Mouse (Mus musculus) CH12.LX (cell line): ENCODE results near the gene Tmem38b. TPM values are rescaled to one million over a fixed set of nuclear protein-coding genes. Genes with fewer than 3 reads are reported as not detected.

ENCODE experiments used
- DNase-seq: peaks from one replicate; pipeline ENCODE4 v3.0.0-alpha.2; 2013; ENCODE audit errors: extremely low read depth
- H3K27ac ChIP-seq: 2 replicates; pipeline ENCODE4 v1.5.1; 2012; ENCODE audit warnings: low read depth, mild to moderate bottlenecking, control low read depth, moderate library complexity; ENCODE audit not compliant: insufficient read depth
- H3K27me3 ChIP-seq: replicated peaks from 2 replicates; pipeline ENCODE3; 2012; ENCODE audit warnings: inconsistent platforms
- H3K36me3 ChIP-seq, 2 experiments: replicated peaks in 1 of 2; 2 replicates each; pipeline versions ENCODE3 to v1.6.1; 2012; ENCODE audit warnings: inconsistent platforms in 1 of 2, low read length in 1 of 2, mild to moderate bottlenecking in 1 of 2, mixed read lengths in 1 of 2, moderate library complexity in 1 of 2; ENCODE audit not compliant: control insufficient read depth in 1 of 2, insufficient read depth in 1 of 2
- H3K4me1 ChIP-seq, 2 experiments: 2 replicates each; pipeline ENCODE4 v1.6.1; 2012; ENCODE audit warnings: inconsistent platforms in 1 of 2, moderate library complexity in 1 of 2; ENCODE audit not compliant: insufficient read depth in 2 of 2, control insufficient read depth in 1 of 2
- H3K4me2 ChIP-seq: 2 replicates; pipeline ENCODE4 v1.6.1; 2012; ENCODE audit warnings: low read depth, mild to moderate bottlenecking, control low read depth; ENCODE audit not compliant: poor library complexity, insufficient read depth, severe bottlenecking
- H3K4me3 ChIP-seq, 3 experiments: fragments of 150-350 bp in 1 of 3; sonication (generic) in 1 of 3; replicated peaks in 1 of 3; 2 replicates each; pipeline versions ENCODE3 to v1.5.1; 2011 to 2012; ENCODE audit warnings: low read depth in 2 of 3, low read length in 2 of 3, mild to moderate bottlenecking in 2 of 3, moderate library complexity in 2 of 3, control low read depth in 1 of 3, improper control_type of control experiment in 1 of 3, inconsistent platforms in 1 of 3, mixed read lengths in 1 of 3; ENCODE audit not compliant: poor library complexity in 1 of 3
- H3K79me2 ChIP-seq: replicated peaks from 2 replicates; pipeline ENCODE4 v1.6.1; 2012; ENCODE audit warnings: mild to moderate bottlenecking, moderate library complexity; ENCODE audit not compliant: control insufficient read depth, poor library complexity, insufficient read depth, severe bottlenecking; ENCODE audit errors: extremely low read depth
- H3K9ac ChIP-seq: 2 replicates; pipeline ENCODE4 v1.6.1; 2012; ENCODE audit warnings: low read depth, mild to moderate bottlenecking, control low read depth, moderate library complexity; ENCODE audit not compliant: insufficient read depth
- H3K9me3 ChIP-seq: replicated peaks from 2 replicates; pipeline ENCODE3; 2012; ENCODE audit warnings: low read length, inconsistent platforms, mixed read lengths
- CHD1 ChIP-seq: IDR thresholded peaks from 2 replicates; pipeline ENCODE4 v1.6.1; 2012; ENCODE audit warnings: low read depth, low read length, improper control_type of control experiment, inconsistent platforms
- CHD2 ChIP-seq: IDR thresholded peaks from 2 replicates; pipeline ENCODE4 v1.6.1; 2011; ENCODE audit warnings: low read length, improper control_type of control experiment
- CTCF ChIP-seq, 2 experiments: IDR thresholded peaks in 1 of 2; conservative IDR thresholded peaks in 1 of 2; 2 replicates each; pipeline ENCODE4 v1.5.1; 2011 to 2012; ENCODE audit warnings: low read depth in 2 of 2, low read length in 2 of 2, improper control_type of control experiment in 1 of 2, inconsistent platforms in 1 of 2, mild to moderate bottlenecking in 1 of 2, moderate library complexity in 1 of 2
- E2F4 ChIP-seq: IDR thresholded peaks from 2 replicates; pipeline ENCODE4 v1.6.1; 2011; ENCODE audit warnings: low read depth, low read length, improper control_type of control experiment; ENCODE audit not compliant: insufficient replicate concordance
- ELF1 ChIP-seq: IDR thresholded peaks from 2 replicates; pipeline ENCODE4 v1.6.1; 2014; ENCODE audit warnings: low read depth, mild to moderate bottlenecking, inconsistent platforms, low read length, improper control_type of control experiment
- ETS1 ChIP-seq: conservative IDR thresholded peaks from 2 replicates; pipeline ENCODE4 v1.6.1; 2012; ENCODE audit warnings: low read depth, mild to moderate bottlenecking, inconsistent platforms, low read length, improper control_type of control experiment, moderate library complexity
- HCFC1 ChIP-seq: IDR thresholded peaks from 2 replicates; pipeline ENCODE4 v1.6.1; 2012; ENCODE audit warnings: low read depth, mild to moderate bottlenecking, inconsistent platforms, low read length, improper control_type of control experiment
- JUN ChIP-seq: IDR thresholded peaks from 2 replicates; pipeline ENCODE4 v1.6.1; 2011; ENCODE audit warnings: low read depth, mild to moderate bottlenecking, low read length, improper control_type of control experiment, moderate library complexity; ENCODE audit not compliant: insufficient read depth
- MAX ChIP-seq: IDR thresholded peaks from 2 replicates; pipeline ENCODE4 v1.6.1; 2011; ENCODE audit warnings: low read length, improper control_type of control experiment
- MYC ChIP-seq: IDR thresholded peaks from 2 replicates; pipeline ENCODE4 v1.6.1; 2011; ENCODE audit warnings: low read depth, mild to moderate bottlenecking, improper control_type of control experiment, low read length
- NELFE ChIP-seq: IDR thresholded peaks from 2 replicates; pipeline ENCODE4 v1.6.1; 2011; ENCODE audit warnings: low read depth, low read length, improper control_type of control experiment
- PAX5 ChIP-seq: IDR thresholded peaks from 2 replicates; pipeline ENCODE4 v1.6.1; 2012; ENCODE audit warnings: low read length, inconsistent platforms, mixed read lengths
- POLR2AphosphoS2 ChIP-seq: IDR thresholded peaks from 2 replicates; pipeline ENCODE4 v1.6.1; 2011; ENCODE audit warnings: low read depth, low read length, improper control_type of control experiment
- RAD21 ChIP-seq: IDR thresholded peaks from 2 replicates; pipeline ENCODE4 v1.6.1; 2011; ENCODE audit warnings: low read depth, mild to moderate bottlenecking, low read length, improper control_type of control experiment, moderate library complexity
- SIN3A ChIP-seq: IDR thresholded peaks from 2 replicates; pipeline ENCODE4 v1.6.1; 2012; ENCODE audit warnings: low read length, improper control_type of control experiment, inconsistent platforms
- USF1 ChIP-seq: IDR thresholded peaks from 2 replicates; pipeline ENCODE4 v1.6.1; 2014; ENCODE audit warnings: low read depth, mild to moderate bottlenecking, inconsistent platforms, low read length, improper control_type of control experiment
- ZC3H11A ChIP-seq: IDR thresholded peaks from 2 replicates; pipeline ENCODE4 v1.6.1; 2012; ENCODE audit warnings: low read depth, mild to moderate bottlenecking, inconsistent platforms, low read length, improper control_type of control experiment
- ZNF384 ChIP-seq: IDR thresholded peaks from 2 replicates; pipeline ENCODE4 v1.6.1; 2012; ENCODE audit warnings: low read depth, low read length, improper control_type of control experiment, inconsistent platforms
- dilution Hi-C: fragments of 300-500 bp; cut with MboI; formaldehyde crosslinking; loops from 2 replicates; pipeline ENCODE4 v1.14.3; 2020; ENCODE audit warnings: low sequenced_read_pairs; ENCODE audit not compliant: extremely low pct_unique_long_range_greater_than_20kb, extremely low pct_ligation_motif_present
- in situ Hi-C: fragments of 300-500 bp; cut with MboI; formaldehyde crosslinking; loops from 3 replicates; pipeline ENCODE4 v1.14.3; 2019; ENCODE audit warnings: low sequenced_read_pairs, low pct_ligation_motif_present, low pct_unique_long_range_greater_than_20kb, mixed read lengths
- polyA plus RNA-seq: library from polyadenylated mRNA; unstranded; fragments of >175 nt; gene quantifications from 2 replicates; pipeline ENCODE4 v1.2.1, GENCODE M21; 2012; ENCODE audit warnings: low read depth; ENCODE audit not compliant: insufficient read length
- total RNA-seq, 2 experiments: library from RNA; depleted of rRNA; stranded (reverse); fragments of 300-350 nt in 1 of 2; fragments of >200 nt in 1 of 2; gene quantifications; 2 replicates each; pipeline ENCODE4 v1.2.3; 2012 to 2014

Gene Tmem38b
- total and polyA plus RNA-seq, 3 experiments, result 5.9 to 10.8 (median 10.5) TPM

GRCm38 (mm10) chr4:53864098-53864820 is 38.4 kb downstream of the Tmem38b start:
- Histone ChIP-seq H3K27ac (no peak overlapping the region), H3K4me1 (peaks cover 0 to 15% of the 10 kb centered on the region in 2 experiments; a peak in 2 of 4 replicates), H3K27me3 (no peaks in the 10 kb centered on the region), H3K4me3 (no peak overlapping the region), H3K9me3 (no peaks in the 10 kb centered on the region), H3K9ac (no peak overlapping the region), H3K79me2 (no peaks in the 10 kb centered on the region), H3K4me2 (no peak overlapping the region), H3K36me3 (peaks cover 0 to 13% of the 10 kb centered on the region in 2 experiments)
- in situ Hi-C loops (no loop called here), dilution Hi-C loops (no loop called here)
- no peak for TF ChIP-seq ELF1
- no peak for TF ChIP-seq NELFE
- no peak for TF ChIP-seq RAD21
- TF ChIP-seq SIN3A, result no peak
- no peak for TF ChIP-seq MAX
- TF ChIP-seq CTCF (conservative IDR thresholded peaks at IDR 0.05 in 1 of 2, IDR thresholded peaks at IDR 0.05 in 1 of 2; ENCODE audit: low read depth in 2 of 2, low read length in 2 of 2), result no peak
- no peak for TF ChIP-seq CHD2
- no peak for TF ChIP-seq PAX5
- TF ChIP-seq ZC3H11A, result no peak
- TF ChIP-seq MYC, result no peak
- TF ChIP-seq ETS1, result no peak
- no peak for DNase-seq

- TF ChIP-seq NELFE (no peak), USF1 (no peak), JUN (no peak), HCFC1 (no peak), CHD1 (no peak), POLR2AphosphoS2 (no peak), ZNF384 (no peak), E2F4 (no peak), RAD21 (no peak)
- TF ChIP-seq, all 38 proteins: peak for 0
- Histone ChIP-seq H3K4me1 (peaks cover 0 to 11% of the 10 kb centered on the region in 2 experiments; a peak in 2 of 4 replicates), H3K27ac (no peak overlapping the region), H3K36me3 (peaks cover 0 to 10% of the 10 kb centered on the region in 2 experiments), H3K9me3 (peaks cover 2% of the 10 kb centered on the region), H3K9ac (no peak overlapping the region), H3K4me3 (no peak overlapping the region), H3K27me3 (no peaks in the 10 kb centered on the region), H3K4me2 (no peak overlapping the region), H3K79me2 (no peaks in the 10 kb centered on the region)
- in situ Hi-C loops, result no loop called here
- dilution Hi-C loops, result no loop called here
- DNase-seq, result no peak
Measured at GRCm38 (mm10) chr4:53866459-53866858, 40.6 kb downstream of the Tmem38b start.
